Mouse (Mus musculus) liver, embryonic 14.5 days (tissue): Measurements from ENCODE around the gene Ppia.

Experiments
- CTCF ChIP-seq: IDR thresholded peaks from 2 replicates; pipeline ENCODE4 v1.5.1; 2016; ENCODE audit warnings: antibody characterized with exemption, low read depth, control low read depth
- EP300 ChIP-seq: IDR thresholded peaks from 2 replicates; pipeline ENCODE4 v1.6.1; 2016; ENCODE audit warnings: antibody characterized with exemption, low read depth

- no peak for TF ChIP-seq CTCF
- no peak for TF ChIP-seq EP300
Observed at GRCm38 (mm10) chr11:6445951-6446350, 30.7 kb downstream of the Ppia start.
